Mouse (Mus musculus) megakaryocyte, adult 5-6 weeks (primary cell): ENCODE data around the gene Hipk3. TPM values are rescaled to one million over a fixed set of nuclear protein-coding genes. Genes with fewer than 3 reads are reported as not detected.

Experiments used
- ATAC-seq: 2 replicates; pipeline ENCODE4 v1.8.0; 2016; ENCODE audit warnings: mild to moderate bottlenecking, inconsistent platforms; ENCODE audit not compliant: poor library complexity, severe bottlenecking
- total RNA-seq, 2 experiments: library from RNA; stranded (forward) in 1 of 2; stranded (reverse) in 1 of 2; fragments of 153-499, 151-499 nt in 1 of 2; fragments of 221-1000, 200-1000 nt in 1 of 2; gene quantifications; 2 replicates each; pipeline versions ENCODE4 v1.2.3 to v1.2.4; 2015 to 2017

The Hipk3 gene
- total RNA-seq (2015) = 50.2 and 53.1 TPM in 2 replicates
- 39.1 and 50.4 TPM in 2 replicates for total RNA-seq (2017)

- peak; percentile 81 for ATAC-seq
Measured at GRCm38 (mm10) chr2:104493951-104494800, at the start of gene Hipk3. Hipk3 (minus strand) TSS chr2:104494446.

DNA sequence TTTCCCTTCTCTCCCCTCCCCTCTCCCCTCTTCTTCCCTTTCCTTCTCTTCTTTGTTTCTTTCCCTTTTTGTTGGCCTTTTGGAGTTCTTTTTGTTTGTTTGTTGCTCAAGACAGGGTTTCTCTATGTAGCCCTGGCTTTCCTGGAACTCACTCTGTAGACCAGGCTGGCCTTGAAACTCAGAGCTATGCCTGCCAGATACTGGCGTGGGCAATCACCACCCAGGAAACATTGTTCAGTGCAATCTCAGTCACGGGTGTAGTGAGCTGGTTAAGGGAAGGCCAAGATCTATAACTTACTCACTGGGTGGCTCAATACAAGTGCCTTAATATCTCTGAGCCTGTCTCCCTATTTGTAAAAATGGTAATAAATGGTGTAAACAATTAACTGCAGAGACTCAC lies 46.0 kb upstream of the Hipk3 start:
- ATAC-seq = no peak

DNA sequence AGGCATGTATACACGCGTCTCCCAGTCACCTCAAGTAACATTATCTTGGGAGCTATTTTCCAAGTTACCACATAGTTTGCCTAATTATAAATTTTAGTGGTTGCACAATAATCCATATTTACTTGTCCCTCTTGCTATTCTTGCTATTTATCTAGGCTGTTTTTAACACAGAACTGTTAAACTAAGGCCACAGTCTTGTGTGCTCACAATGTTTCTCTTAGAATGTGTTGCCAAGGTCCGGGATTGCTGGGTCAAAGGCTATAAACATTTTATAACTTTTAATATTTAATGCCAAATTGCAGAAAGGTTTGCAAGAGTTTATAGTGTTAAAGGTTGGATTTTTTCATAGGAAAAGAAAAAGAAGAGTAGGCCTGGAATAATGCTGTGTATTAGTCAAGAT lies 40.5 kb upstream of the Hipk3 start:
- ATAC-seq = no peak

- ATAC-seq = no peak
Measured at GRCm38 (mm10) chr2:104532548-104532947, 38.3 kb upstream of the Hipk3 start.

- no peak; the same call in 1 of the 2 replicates for ATAC-seq
Measured at GRCm38 (mm10) chr2:104526559-104526958, 32.3 kb upstream of the Hipk3 start.

DNA sequence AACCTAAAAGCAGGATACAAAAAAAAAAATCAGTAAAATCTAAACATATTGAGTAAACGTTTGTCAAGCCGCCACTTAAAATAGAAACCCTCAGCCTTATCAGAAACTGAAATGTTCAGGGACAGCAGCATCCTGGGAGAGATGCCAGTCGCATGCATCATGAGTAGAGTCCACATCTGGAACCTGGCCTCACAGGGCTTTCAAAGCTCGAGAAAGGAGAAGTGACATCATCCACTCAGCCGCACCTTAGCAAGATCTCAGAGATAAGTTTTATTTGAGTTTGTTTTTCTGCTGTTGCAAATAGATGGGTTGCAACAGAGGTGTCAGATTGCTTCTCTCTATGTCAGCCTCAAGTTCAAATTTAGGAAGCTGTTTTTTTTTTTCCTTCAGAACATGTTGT lies 31.3 kb upstream of the Hipk3 start:
- peak; percentile 94 for ATAC-seq

- ATAC-seq = no peak
Measured at GRCm38 (mm10) chr2:104511622-104512021, 17.4 kb upstream of the Hipk3 start.

DNA sequence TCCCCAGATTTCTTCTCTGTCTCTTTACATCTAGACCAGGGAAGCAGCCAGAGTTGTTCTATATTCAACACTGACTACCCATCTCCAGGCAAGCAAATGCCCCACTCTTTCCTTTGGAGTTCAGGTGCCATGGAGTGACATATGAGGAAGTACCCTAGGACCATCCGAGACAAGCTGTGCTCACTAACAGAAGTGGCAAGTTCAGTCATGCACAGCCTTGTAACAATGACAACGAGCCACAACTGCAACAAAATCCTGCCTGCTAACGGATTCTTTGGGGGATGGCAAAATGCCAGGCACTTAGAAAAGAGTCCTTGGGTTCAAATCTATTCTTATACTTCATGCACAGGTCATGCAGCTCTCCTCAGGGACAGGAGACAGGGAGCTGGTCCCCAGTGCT lies 8.1 kb upstream of the Hipk3 start:
- 0 out of 2 replicates have a peak, but pooled peaks have one; percentile 30 for ATAC-seq

DNA sequence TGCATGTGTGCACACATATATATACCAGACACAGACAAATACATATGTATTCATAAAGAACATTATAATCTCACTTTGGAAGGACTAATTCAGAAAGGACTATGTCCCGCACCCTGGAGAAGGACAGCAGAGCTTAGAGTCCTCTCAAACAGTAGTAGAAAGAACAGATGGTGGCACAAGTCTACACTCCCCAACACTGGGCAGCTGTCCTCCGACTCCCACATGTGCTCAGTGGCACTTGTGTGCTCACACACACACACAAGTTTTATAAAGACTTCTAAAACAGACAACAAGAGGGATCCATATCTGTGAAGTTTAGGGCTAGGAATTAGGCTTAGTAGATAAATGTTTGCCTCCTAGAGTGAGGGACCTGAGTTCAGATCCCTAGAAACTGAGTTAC lies 6.8 kb upstream of the Hipk3 start:
- ATAC-seq = no peak

DNA sequence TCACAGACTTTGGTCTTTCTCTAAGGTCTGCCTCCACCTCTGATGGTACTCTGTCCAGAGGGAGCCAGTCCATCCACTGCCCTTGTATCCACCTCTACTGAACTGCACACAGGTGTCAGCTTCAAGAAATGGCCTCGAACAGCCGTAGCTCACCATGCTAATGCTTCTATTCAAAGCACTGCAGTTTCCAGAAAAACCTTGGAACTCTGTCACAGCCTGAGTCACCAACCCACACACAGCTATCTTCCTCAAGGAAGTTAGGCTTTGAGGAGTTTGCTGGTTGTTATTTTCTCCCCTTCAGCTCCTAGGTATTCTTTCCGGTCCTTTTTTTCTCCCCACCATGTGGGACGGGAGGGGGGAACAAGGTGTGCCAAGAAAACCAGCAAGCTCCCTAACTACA lies 3.5 kb upstream of the Hipk3 start:
- ATAC-seq = no peak

GRCm38 (mm10) chr2:104497231-104497630 lies 3.0 kb upstream of the Hipk3 start:
- no peak for ATAC-seq

- no peak for ATAC-seq
Measured at GRCm38 (mm10) chr2:104496206-104496605, 2.0 kb upstream of the Hipk3 start.

- no peak for ATAC-seq
Measured at GRCm38 (mm10) chr2:104494801-104495185, 547 bp upstream of the Hipk3 start.

GRCm38 (mm10) chr2:104493021-104493950 lies 960 bp downstream of the Hipk3 start:
- peak; percentile 76 for ATAC-seq

- ATAC-seq = no peak
Measured at GRCm38 (mm10) chr2:104491221-104491795, 2.9 kb downstream of the Hipk3 start.

GRCm38 (mm10) chr2:104490761-104491160 lies 3.5 kb downstream of the Hipk3 start:
- ATAC-seq = no peak

DNA sequence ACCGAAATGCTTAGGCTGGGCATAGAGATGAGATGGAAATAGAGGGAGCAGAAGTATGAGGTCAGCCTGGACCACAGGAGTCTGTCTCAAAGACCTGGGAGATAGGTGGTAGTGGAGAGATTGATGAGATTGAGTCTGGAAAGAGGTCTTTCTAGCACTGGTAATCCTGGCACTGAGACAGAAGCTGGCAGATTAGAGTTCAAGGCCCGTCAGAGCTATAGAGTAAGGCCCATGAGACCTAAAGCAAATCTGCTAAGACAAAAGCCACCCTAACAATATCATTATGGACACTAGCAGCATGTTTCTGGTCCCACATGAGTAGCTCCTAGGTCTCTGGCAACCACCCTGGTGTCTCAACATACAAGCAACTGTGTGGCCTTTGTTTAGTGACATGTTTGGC lies 4.4 kb downstream of the Hipk3 start:
- ATAC-seq = no peak

DNA sequence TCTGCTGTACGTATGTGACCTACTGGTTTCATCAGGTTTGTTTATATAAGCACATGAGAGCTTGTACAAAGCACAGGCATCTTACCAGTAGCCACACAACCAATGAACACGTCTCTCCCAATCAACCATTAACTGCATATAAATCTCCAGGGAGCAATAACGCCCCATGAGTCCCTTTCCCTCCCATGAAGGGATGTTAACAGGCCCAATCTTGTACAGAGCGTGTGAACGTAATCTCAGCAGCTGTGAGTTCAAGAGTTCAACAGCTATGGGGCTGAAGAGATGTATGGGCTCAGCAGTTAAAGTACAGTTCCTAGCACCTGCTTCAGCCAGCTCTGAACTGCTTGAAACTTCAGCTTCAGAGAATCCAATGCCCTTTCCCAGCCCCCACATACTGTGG lies 9.8 kb downstream of the Hipk3 start:
- ATAC-seq = no peak

DNA sequence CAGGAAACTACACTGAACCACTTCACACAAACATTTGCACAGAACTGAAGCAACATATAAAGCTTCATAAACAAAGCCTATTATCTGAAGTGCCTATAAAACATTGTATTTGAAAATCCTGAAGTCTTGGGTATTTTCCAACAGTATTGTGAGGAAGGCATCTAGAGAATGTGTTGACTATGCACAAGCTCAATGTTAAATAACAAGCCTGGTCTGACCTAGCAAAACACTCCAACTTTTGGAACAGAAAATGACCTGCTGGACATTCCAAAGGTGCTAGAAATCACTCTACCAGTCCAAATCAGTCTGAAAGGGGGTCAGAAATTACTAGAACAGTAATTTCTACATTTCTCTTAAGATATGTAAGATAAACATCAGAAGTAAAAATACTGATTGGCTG lies 12.1 kb downstream of the Hipk3 start:
- ATAC-seq = no peak

DNA sequence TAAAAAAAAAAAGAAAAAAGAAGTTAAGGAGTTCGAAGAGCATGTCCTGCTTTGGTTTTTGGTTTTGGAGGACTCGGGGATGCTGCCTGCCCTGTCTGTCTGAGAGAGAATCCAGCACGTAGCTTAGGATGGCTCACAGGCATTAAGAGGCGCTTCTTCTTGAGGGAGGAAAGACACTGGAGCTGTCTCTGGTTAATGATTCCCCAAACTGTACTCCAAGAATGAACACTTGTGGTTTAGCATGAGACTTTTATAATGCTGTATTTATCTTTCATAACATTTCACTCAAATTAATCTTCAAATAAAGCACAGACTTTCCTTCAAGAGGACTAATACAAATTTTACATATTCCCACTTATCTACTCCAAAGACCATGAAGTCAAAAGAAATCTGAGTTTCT lies 15.2 kb downstream of the Hipk3 start:
- ATAC-seq = no peak

- ATAC-seq = no peak
Measured at GRCm38 (mm10) chr2:104477398-104478015, 16.7 kb downstream of the Hipk3 start.
